Mouse (Mus musculus) cerebellum, adult 9-11 months (tissue): ENCODE measurements around the gene Rps27a.

Experiments used
- DNase-seq: peaks from one replicate; pipeline ENCODE4 v3.0.0; 2022

Rps27a gene

GRCm38 (mm10) chr11:29512818-29513535 lies 34.9 kb downstream of the Rps27a start:
- no peak for DNase-seq

GRCm38 (mm10) chr11:29509421-29509820 lies 38.5 kb downstream of the Rps27a start:
- no peak for DNase-seq

GRCm38 (mm10) chr11:29504899-29505625 lies 42.8 kb downstream of the Rps27a start:
- no peak for DNase-seq

GRCm38 (mm10) chr11:29503948-29504893 lies 43.7 kb downstream of the Rps27a start:
- DNase-seq: no peak

- no peak for DNase-seq
These were observed 50.9 kb downstream of the Rps27a start for GRCm38 (mm10) chr11:29496962-29497361.
